Mouse (Mus musculus) cortical plate, adult 2 months (tissue): ENCODE measurements around the gene Il1a.

Experiments
- CTCF ChIP-seq: fragments of 200-500 bp; IDR thresholded peaks from 2 replicates; pipeline ENCODE4 v1.5.1; 2011; ENCODE audit warnings: mild to moderate bottlenecking, control low read depth, low read length; ENCODE audit not compliant: insufficient read depth; ENCODE audit errors: extremely low read depth
- POLR2A ChIP-seq: fragments of 200-500 bp; IDR thresholded peaks from 2 replicates; pipeline ENCODE4 v1.6.1; 2011; ENCODE audit warnings: mild to moderate bottlenecking, low read length, control low read depth; ENCODE audit not compliant: insufficient read depth; ENCODE audit errors: extremely low read depth

GRCm38 (mm10) chr2:129324216-129324615 lies 14.4 kb upstream of the Il1a start:
- no peak for TF ChIP-seq CTCF
- TF ChIP-seq POLR2A, result no peak
